Mouse (Mus musculus) forebrain, embryonic 10.5 days (tissue): ENCODE data around the gene 4930550C14Rik. TPM values are rescaled to one million over a fixed set of nuclear protein-coding genes. Genes with fewer than 3 reads are reported as not detected.

Experiments used
- DNase-seq: peaks from one replicate; pipeline ENCODE4 v3.0.0-alpha.2; 2017; ENCODE audit warnings: low spot score; ENCODE audit errors: extremely low spot score
- H3K27ac ChIP-seq: fragments of 300-500 bp; sonication (generic); 2 replicates; pipeline ENCODE4 v1.5.1; 2016; ENCODE audit warnings: mild to moderate bottlenecking
- H3K27me3 ChIP-seq: fragments of 300-500 bp; sonication (generic); 2 replicates; pipeline ENCODE4 v1.6.1; 2016; ENCODE audit warnings: mild to moderate bottlenecking; ENCODE audit not compliant: poor library complexity, severe bottlenecking
- H3K36me3 ChIP-seq: fragments of 300-500 bp; sonication (generic); replicated peaks from 2 replicates; pipeline ENCODE4 v1.6.1; 2016; ENCODE audit warnings: mild to moderate bottlenecking, moderate library complexity
- H3K4me1 ChIP-seq: fragments of 300-500 bp; sonication (generic); 2 replicates; pipeline ENCODE4 v1.6.1; 2016
- H3K4me3 ChIP-seq: fragments of 300-500 bp; sonication (generic); 2 replicates; pipeline ENCODE4 v1.5.1; 2016; ENCODE audit warnings: mild to moderate bottlenecking, moderate library complexity
- H3K9me3 ChIP-seq: fragments of 300-500 bp; sonication (generic); 2 replicates; pipeline ENCODE4 v1.6.1; 2016; ENCODE audit warnings: mild to moderate bottlenecking, moderate library complexity
- WGBS: fragments of 180-500 bp; shearing (Covaris S2); methylation state at CpG from one replicate; pipeline ENCODE4 v1.1.7; 2016; 5-methylcytosine and 5-hydroxymethylcytosine counted together
- polyA plus RNA-seq: library from polyadenylated mRNA; unstranded; fragments of >200 nt; fragmentation: Nextera tagmentation; extraction: Ambion mirVana; gene quantifications from 2 replicates; pipeline ENCODE4 v1.2.1, GENCODE M21; 2016

The 4930550C14Rik gene
- polyA plus RNA-seq, 1 experiment from 2014 or later: 0.30 TPM

DNA sequence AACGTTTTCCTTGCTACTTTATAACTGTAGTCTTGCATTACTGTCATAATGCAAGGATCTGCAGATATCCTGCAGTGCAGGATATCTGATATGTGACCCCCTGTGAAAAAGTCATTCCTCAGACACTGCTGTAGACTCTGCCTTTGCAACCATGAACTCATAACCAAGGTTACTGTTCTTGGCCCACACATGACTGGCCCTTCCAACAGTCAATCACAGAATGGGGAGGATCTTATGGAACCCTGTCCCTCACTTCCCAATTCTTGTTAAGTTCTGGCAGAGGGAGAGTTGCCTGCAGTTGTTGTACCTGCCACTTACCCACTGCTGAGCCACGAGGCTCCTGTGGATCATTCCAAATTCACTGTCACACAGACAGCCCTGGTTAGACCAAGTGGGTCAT lies 14.7 kb upstream of the 4930550C14Rik start:
- Histone ChIP-seq H3K27me3 (0 out of 2 replicates have a peak, but pooled peaks cover 8% of the 10 kb centered on the region), H3K4me3 (no peak overlapping the region), H3K9me3 (no peaks in the 10 kb centered on the region), H3K36me3 (no peaks in the 10 kb centered on the region), H3K27ac (no peak overlapping the region), H3K4me1 (peaks cover 17% of the 10 kb centered on the region)
- 75% methylated on average over 2 of the region's 2 CpGs for WGBS
- no peak for DNase-seq

DNA sequence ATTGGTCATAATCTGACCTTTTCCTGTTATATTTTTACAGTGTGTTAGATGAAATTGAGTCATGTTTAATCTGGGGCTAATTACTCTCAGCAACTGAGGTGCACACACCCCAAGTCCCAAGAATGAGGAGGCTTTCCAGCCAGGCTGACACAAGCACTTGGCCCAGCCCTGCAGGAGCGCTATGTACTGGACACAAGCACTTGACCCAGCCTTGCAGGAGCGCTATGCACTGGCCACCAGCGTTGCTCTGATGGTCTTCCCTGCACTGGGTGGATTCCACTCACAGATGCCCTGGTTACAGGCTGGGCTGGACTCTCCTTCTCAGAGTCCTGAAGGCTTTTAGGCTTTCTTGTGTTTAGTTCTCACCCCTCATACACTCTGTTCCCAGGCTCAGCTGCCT lies 13.0 kb upstream of the 4930550C14Rik start:
- 91% methylated on average over 3 of the region's 3 CpGs for WGBS
- H3K27ac ChIP-seq: no peak overlapping the region
- H3K4me1 ChIP-seq: peaks cover 12% of the 10 kb centered on the region
- no peaks in the 10 kb centered on the region for H3K36me3 ChIP-seq
- no peaks in the 10 kb centered on the region for H3K9me3 ChIP-seq
- H3K4me3 ChIP-seq: no peak overlapping the region
- H3K27me3 ChIP-seq: no peaks in the 10 kb centered on the region
- no peak for DNase-seq

DNA sequence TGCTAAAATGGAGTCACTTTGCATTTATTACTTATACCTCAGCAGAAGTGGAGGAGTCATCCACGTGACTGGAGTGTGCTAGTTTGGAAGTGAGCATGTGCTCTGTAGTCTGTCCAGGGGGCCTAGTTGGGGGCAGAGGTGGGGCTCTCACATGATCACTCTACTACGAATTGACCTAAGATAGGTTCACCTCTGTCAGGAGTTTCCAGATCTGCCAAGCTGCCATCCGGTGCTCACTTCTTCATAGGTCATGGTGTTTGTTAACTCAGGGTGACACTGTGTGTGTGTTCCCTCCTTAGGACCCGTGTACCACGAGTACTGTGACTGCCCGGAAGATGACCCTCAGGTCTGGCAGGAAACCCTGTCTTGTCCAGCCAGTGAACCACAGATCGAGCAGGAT lies 12.0 kb upstream of the 4930550C14Rik start:
- no peak for DNase-seq
- 80% methylated on average over 7 of the region's 7 CpGs for WGBS

DNA sequence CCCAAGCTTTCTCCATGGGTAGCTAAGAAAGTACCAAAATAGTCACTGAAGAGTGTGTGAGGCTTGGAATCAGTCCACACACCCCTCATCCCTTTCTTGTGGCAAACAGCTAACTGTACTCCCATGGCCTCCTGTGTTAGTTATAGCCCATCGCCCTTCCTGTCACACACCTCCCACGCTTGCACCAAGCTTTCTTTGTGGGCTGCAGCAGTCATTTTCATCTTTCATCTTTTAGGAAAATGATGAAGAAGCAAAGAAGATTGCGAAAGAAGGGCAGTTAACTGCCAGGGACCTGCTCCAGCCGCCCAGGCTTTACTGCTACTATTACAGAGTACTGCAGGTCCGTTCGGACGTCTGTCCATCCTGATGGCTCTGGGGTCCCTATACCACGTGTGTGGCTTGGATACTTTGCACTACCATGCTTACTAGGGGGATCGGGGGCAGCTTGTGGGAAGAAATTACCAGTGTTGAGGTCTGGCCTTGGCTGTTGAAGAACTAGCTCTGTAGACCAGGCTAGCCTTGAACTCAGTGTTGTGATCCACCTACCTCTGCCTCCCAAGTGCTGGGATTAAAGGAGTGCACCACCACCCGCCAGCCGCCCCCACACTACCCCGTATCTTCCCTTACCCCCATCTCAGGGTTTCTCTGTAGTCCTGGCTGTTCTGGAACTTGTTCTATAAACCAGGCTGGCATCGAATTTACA lies 4.3 kb upstream of the 4930550C14Rik start:
- no peak overlapping the region for H3K27ac ChIP-seq
- 84% methylated on average over 13 of the region's 13 CpGs for WGBS

More for the DNA sequence above, 12.0 kb upstream of the 4930550C14Rik start:
- Histone ChIP-seq H3K27me3 (no peaks in the 10 kb centered on the region), H3K4me3 (no peak overlapping the region), H3K4me1 (peaks cover 2% of the 10 kb centered on the region), H3K36me3 (no peaks in the 10 kb centered on the region), H3K9me3 (no peaks in the 10 kb centered on the region), H3K27ac (no peak overlapping the region)

DNA sequence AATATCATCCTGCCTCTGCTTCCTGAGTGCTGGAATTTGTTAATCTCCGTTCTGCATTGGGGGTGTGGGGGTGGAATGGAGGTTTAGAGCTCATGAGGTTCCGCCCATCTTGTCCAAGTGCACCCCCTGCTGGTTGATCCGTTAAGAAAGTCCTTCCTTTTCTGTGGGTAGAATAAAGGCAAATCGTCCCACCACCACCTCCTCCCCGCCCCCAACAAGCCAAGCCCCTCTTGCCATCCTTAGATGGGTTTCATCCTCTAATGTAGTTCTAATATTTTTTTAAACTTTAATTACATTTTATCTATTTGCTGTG lies 3.8 kb upstream of the 4930550C14Rik start:
- Histone ChIP-seq H3K27me3 (no peaks in the 10 kb centered on the region), H3K36me3 (no peaks in the 10 kb centered on the region), H3K9me3 (no peaks in the 10 kb centered on the region), H3K4me3 (no peak overlapping the region), H3K27ac (no peak overlapping the region), H3K4me1 (peaks cover 18% of the 10 kb centered on the region)
- 12% methylated on average over 5 of the region's 5 CpGs for WGBS
- peak; percentile 45 for DNase-seq

More for the DNA sequence above, 4.3 kb upstream of the 4930550C14Rik start:
- Histone ChIP-seq H3K27me3 (no peaks in the 10 kb centered on the region), H3K36me3 (no peaks in the 10 kb centered on the region), H3K4me1 (peaks cover 15% of the 10 kb centered on the region), H3K4me3 (no peak overlapping the region), H3K9me3 (no peaks in the 10 kb centered on the region)
- DNase-seq: no peak

DNA sequence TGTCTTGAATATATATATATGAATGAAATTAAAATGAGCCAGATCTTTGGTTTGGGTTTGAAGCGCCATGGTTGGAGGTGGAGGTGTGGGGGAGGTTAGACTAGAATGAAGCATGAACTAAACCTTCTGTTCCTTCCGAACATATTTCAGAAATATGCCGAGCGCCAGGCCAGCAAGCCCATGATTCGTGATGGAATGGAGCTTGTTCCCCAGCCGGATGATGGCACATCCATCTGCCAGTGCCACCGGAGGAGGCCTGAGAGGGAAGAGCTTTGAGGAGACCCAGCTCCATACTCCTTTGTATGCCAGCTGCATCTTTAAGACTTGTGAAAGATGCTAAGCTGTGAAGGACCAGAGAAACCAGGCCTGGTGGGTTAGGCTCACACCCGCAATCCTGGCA lies 2.6 kb upstream of the 4930550C14Rik start:
- 88% methylated on average over 8 of the region's 8 CpGs for WGBS
- Histone ChIP-seq H3K27ac (no peak overlapping the region), H3K4me3 (no peak overlapping the region), H3K9me3 (no peaks in the 10 kb centered on the region), H3K27me3 (no peaks in the 10 kb centered on the region), H3K36me3 (no peaks in the 10 kb centered on the region), H3K4me1 (peaks cover 21% of the 10 kb centered on the region)
- no peak for DNase-seq

DNA sequence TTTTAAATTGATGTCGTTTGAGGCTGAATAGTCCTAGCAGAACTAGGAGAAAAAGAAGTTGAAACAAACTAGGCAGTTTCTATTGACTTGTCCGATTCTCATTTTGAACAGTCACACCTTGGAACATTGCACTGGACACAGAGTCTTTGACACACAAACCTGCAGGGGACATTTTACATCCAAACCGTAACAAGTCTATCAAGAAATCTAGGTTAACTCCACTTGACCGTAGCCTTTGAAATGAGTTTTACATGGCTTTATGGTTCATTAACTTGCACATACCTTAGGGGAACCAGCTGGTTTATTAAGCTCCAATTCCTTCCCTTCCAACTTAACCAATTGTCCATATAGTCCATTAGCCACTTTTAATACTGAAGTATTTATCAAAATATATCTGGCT lies 1.4 kb upstream of the 4930550C14Rik start:
- H3K9me3 ChIP-seq: no peaks in the 10 kb centered on the region
- H3K27me3 ChIP-seq: no peaks in the 10 kb centered on the region
- DNase-seq: no peak
- H3K36me3 ChIP-seq: no peaks in the 10 kb centered on the region
- no peak overlapping the region for H3K27ac ChIP-seq
- no peak overlapping the region for H3K4me3 ChIP-seq
- peaks cover 32% of the 10 kb centered on the region for H3K4me1 ChIP-seq
- 91% methylated on average over 4 of the region's 4 CpGs for WGBS

DNA sequence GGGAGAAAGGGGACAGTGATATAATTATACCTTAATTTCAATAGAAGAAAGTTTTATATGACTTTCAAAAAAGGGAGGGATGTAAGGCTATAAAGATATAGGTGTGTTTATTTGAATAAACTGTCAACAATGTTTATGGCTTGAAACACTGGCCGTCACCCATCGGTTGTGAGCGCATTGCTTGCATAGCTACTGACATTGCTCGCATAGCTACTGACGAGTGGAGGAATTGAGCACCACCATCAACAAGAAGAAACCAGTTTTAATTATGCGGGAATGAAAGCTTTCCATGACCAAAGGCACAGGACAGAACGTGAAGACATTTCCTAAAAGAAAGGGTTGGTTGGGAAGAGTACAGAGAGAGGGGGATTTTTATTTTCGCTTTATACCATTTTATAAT lies 979 bp upstream of the 4930550C14Rik start:
- peaks cover 33% of the 10 kb centered on the region for H3K4me1 ChIP-seq
- H3K36me3 ChIP-seq: no peaks in the 10 kb centered on the region
- H3K27me3 ChIP-seq: no peaks in the 10 kb centered on the region
- H3K4me3 ChIP-seq: no peak overlapping the region
- H3K27ac ChIP-seq: no peak overlapping the region
- DNase-seq: no peak
- 91% methylated on average over 8 of the region's 8 CpGs for WGBS
- no peaks in the 10 kb centered on the region for H3K9me3 ChIP-seq

DNA sequence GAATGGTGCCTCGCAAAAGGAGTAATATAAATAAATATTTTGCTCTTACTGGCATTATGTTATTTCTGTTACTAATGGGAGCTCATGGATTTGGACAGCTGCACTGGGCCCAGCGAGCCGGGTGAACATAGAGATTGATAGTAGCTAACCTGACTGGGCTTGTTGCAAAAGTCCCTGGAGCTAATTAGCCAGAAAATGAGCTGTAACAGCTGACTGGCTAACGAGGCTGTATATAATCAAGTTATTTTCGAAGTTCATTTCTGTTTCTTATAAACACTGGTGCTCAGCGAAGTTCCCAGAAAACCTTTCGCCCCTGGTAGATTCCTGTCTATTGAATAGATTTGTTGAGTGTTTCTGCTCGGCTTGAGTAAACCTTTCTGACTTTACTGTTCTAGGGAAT lies 866 bp downstream of the 4930550C14Rik start:
- H3K36me3 ChIP-seq: no peaks in the 10 kb centered on the region
- no peaks in the 10 kb centered on the region for H3K27me3 ChIP-seq
- peak overlapping the region; percentile 25; the same call in 1 of the 2 replicates for H3K27ac ChIP-seq
- DNase-seq: no peak
- peaks cover 32% of the 10 kb centered on the region for H3K4me1 ChIP-seq
- H3K4me3 ChIP-seq: no peak overlapping the region
- H3K9me3 ChIP-seq: no peaks in the 10 kb centered on the region
- 76% methylated on average over 8 of the region's 8 CpGs for WGBS

DNA sequence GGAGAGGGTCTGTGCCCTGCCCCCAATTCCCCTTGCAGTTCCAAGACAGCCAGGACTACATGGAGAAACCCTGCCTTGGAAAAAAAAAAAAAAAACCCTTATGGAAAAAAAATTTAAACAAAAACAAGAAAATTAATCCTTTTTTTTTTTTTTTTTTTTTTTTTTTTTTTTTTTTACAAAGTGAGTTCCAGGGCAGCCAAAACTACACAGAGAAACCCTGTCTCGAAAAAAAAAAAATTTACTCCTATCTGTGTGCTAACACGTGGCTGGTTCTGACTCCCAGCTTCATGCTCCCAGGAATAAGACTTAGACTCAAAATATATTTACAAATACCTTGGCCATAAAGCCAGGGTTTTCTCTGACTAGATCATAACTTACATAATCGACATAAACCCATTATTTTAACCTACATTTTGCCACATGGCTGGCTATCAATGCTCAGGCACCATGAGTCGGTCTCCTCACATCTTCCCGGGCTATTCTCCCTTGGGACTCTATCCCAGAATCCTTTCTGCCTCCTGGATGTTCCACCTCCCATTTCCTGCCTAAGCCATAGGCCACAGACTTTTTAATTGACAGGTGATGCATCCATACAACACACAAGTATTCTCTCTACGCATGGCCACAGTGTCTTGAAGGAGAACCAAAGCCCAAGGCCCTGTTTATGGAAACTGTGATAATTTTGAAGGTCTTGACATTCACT lies 2.1 kb downstream of the 4930550C14Rik start:
- H3K4me3 ChIP-seq: no peak overlapping the region
- WGBS: 82% methylated on average over 6 of the region's 6 CpGs
- H3K4me1 ChIP-seq: peaks cover 27% of the 10 kb centered on the region
- H3K27ac ChIP-seq: no peak overlapping the region
- H3K9me3 ChIP-seq: no peaks in the 10 kb centered on the region
- H3K27me3 ChIP-seq: no peaks in the 10 kb centered on the region
- no peak for DNase-seq
- H3K36me3 ChIP-seq: no peaks in the 10 kb centered on the region

DNA sequence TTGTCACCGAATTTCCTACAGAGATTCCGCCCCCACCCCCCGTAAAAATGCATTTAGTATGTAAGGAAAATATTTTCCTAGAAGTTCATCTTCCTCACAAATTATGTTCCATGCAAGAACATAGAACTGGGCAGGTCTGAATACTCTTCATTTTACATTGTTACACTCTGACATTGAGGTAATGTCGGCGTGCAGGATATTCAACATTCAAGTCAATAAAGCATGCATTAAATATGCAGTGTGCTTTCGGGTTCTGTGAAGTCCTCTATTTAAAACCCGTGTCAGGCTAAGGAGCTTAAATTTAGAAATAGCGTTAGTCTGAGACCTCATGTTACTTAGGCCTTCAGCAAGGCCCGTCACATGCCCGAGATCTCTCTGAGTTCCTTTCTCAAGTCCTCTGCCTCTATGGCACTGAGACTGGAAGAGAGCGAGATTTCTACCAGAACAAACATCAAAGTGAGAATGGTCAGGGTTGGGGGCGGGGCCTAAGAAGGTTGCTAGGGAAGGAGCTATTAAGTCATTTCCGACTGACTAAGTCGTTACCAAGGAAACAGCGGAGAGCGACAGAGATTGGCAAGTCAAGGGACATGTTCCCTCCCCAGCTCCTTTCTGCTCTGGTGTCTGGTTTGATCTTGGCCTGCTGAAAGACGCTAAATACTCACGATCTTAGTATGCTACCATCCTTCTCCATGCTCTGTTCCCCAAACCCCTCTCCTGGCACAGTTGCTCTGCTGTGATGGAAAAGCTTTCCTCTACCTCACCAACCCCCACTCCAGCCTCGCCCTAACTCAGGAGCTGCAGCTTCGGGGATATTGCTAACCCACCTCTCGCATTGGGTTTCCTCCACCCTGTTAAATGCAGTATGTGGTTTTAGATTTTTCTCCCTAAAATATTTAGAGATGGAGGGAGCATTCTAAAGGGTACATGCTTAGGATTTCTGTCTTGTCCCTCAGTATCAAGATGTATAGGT lies 2.9 kb downstream of the 4930550C14Rik start:
- Histone ChIP-seq H3K4me1 (peaks cover 27% of the 10 kb centered on the region), H3K4me3 (peak overlapping the region; percentile 46), H3K27ac (peak overlapping the region; percentile 84), H3K27me3 (no peaks in the 10 kb centered on the region), H3K36me3 (no peaks in the 10 kb centered on the region), H3K9me3 (no peaks in the 10 kb centered on the region)
- 31% methylated on average over 21 of the region's 21 CpGs for WGBS
- peak; percentile 81 for DNase-seq

DNA sequence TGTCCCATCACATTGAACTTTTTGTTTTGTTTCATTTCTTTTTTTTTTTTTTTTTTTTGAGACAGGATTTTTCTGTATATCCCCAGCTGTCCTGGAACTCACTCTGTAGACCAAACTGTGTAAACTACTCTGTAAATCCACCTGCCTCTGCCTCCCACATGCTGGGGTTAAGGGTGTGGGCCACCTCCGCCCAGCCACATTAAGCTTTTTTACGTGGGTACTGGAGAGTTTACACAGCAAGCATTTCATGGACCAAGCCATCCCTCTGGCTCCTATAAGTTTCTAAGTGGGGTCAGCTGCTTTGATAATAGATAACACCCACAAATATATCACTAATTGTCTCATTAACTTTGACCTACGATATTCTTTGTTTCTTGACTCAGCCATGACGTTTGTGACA lies 6.4 kb downstream of the 4930550C14Rik start:
- H3K4me1 ChIP-seq: peaks cover 15% of the 10 kb centered on the region
- no peaks in the 10 kb centered on the region for H3K27me3 ChIP-seq
- WGBS: 90% methylated on average over 4 of the region's 4 CpGs
- no peaks in the 10 kb centered on the region for H3K36me3 ChIP-seq
- H3K9me3 ChIP-seq: no peaks in the 10 kb centered on the region
- H3K4me3 ChIP-seq: no peak overlapping the region
- DNase-seq: no peak
- no peak overlapping the region for H3K27ac ChIP-seq
